Mouse (Mus musculus) heart, postnatal 0 days (tissue): ENCODE data around the gene Syt9.

Source experiments
- CTCF ChIP-seq: IDR thresholded peaks from 2 replicates; pipeline ENCODE4 v1.5.1; 2016; ENCODE audit warnings: antibody characterized with exemption, control low read depth, low read depth
- EP300 ChIP-seq: IDR thresholded peaks from 2 replicates; pipeline ENCODE4 v1.6.1; 2016; ENCODE audit warnings: antibody characterized with exemption, low read depth

DNA sequence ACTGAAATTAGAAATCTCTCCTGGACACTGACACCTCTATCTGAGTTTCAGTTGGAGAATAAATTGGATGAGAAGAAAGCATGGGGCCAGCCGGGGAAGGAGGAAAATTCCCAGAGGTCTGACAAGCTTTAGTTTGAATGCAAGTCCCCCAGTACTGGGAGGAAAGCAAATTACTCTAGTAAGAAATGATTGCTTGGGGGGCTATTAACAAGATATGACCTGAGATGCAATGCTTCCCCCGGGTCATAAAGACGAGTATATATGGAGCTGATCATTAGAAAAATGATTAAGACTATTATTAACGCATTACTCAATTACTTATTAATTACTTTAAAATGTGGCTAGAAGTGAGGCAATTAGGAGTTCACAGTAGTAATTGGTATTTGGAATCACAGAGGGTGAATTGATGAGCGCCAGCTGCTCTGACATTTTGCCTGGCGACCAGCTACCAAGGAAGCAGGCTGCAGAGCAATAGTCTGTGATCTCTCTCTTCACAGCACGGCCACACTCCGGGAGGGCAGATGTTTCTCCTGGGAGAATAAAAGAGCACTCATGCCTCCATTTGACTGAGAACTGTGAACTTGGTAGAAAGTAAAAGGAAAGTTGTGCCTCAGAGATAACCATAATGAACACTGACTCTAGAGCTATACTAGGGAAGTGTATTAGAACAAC is 28.9 kb upstream of the Syt9 start:
- TF ChIP-seq EP300 (no peak), CTCF (no peak)
